Mouse (Mus musculus): Measurements from ENCODE around the gene Rnf157.

GRCm38 (mm10) chr11:116442129-116442866 is 29.5 kb upstream of the Rnf157 start:
- TF ChIP-seq CTCF (IDR thresholded peaks at IDR 0.05; ENCODE audit: extremely low read depth, insufficient read depth, low read length) = no peak
- no peak for TF ChIP-seq POLR2A (IDR thresholded peaks at IDR 0.05; ENCODE audit: extremely low read depth, insufficient read depth, low read length)

Measured in cortical plate, adult 2 months (tissue).